Mouse (Mus musculus) hindbrain, embryonic 10.5 days (tissue): Measurements from ENCODE around the gene Ttc39b. TPM values are rescaled to one million over a fixed set of nuclear protein-coding genes. Genes with fewer than 3 reads are reported as not detected.
"Not testable (repeated sequence)": the region's sequence is repeated elsewhere in the genome, so short reads cannot be mapped to it uniquely, and the experiment has no call there.

Experiments
- DNase-seq: peaks from one replicate; pipeline ENCODE4 v3.0.0-alpha.2; 2017; ENCODE audit warnings: low spot score
- H3K27ac ChIP-seq: fragments of 300-500 bp; sonication (generic); 2 replicates; pipeline ENCODE4 v1.5.1; 2016; ENCODE audit warnings: mild to moderate bottlenecking, moderate library complexity
- H3K27me3 ChIP-seq: fragments of 300-500 bp; sonication (generic); 2 replicates; pipeline ENCODE4 v1.6.1; 2016; ENCODE audit warnings: mild to moderate bottlenecking; ENCODE audit not compliant: poor library complexity, insufficient read depth, severe bottlenecking
- H3K36me3 ChIP-seq: fragments of 300-500 bp; sonication (generic); 2 replicates; pipeline ENCODE4 v1.6.1; 2016; ENCODE audit warnings: mild to moderate bottlenecking, moderate library complexity
- H3K4me1 ChIP-seq: fragments of 300-500 bp; sonication (generic); replicated peaks from 2 replicates; pipeline ENCODE4 v1.6.1; 2016; ENCODE audit warnings: mild to moderate bottlenecking
- H3K4me3 ChIP-seq: fragments of 300-500 bp; sonication (generic); 2 replicates; pipeline ENCODE4 v1.5.1; 2016; ENCODE audit warnings: mild to moderate bottlenecking, moderate library complexity
- H3K9me3 ChIP-seq: fragments of 300-500 bp; sonication (generic); 2 replicates; pipeline ENCODE4 v1.6.1; 2016; ENCODE audit warnings: mild to moderate bottlenecking, moderate library complexity
- WGBS: fragments of 180-500 bp; shearing (Covaris S2); methylation state at CpG from one replicate; pipeline ENCODE4 v1.1.7; 2016; 5-methylcytosine and 5-hydroxymethylcytosine counted together
- polyA plus RNA-seq: library from polyadenylated mRNA; unstranded; fragments of >200 nt; fragmentation: Nextera tagmentation; extraction: Ambion mirVana; gene quantifications from 2 replicates; pipeline ENCODE4 v1.2.1, GENCODE M21; 2016

The Ttc39b gene
- polyA plus RNA-seq, 1 experiment from 2014 or later: 2.5 TPM

DNA sequence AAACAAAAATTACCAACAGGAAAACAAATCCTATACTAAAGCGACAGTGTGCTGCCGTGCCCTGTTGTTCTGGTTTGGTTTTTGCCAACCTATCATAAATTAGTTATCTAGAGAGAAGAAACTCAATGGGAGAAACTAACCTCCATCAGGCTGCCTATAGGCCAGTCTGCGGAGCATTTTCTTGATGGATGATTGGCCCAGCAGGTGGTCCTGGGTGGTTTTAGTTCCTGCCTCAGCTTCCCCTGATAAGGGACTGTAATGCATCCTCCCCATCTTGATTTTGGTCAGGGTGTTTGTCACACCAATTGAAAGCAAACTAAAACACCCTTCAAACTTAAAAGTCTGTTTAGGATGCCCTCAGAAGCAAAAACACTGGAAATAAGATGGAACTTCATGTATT, 65.8 kb downstream of the Ttc39b start:
- Histone ChIP-seq H3K9me3 (no peaks in the 10 kb centered on the region), H3K4me3 (no peak overlapping the region), H3K4me1 (peaks cover 10% of the 10 kb centered on the region), H3K27ac (no peak overlapping the region), H3K27me3 (peaks cover 5% of the 10 kb centered on the region; the same call in 1 of the 2 replicates), H3K36me3 (no peaks in the 10 kb centered on the region)
- no peak for DNase-seq
- 83% methylated on average over 3 of the region's 3 CpGs for WGBS

DNA sequence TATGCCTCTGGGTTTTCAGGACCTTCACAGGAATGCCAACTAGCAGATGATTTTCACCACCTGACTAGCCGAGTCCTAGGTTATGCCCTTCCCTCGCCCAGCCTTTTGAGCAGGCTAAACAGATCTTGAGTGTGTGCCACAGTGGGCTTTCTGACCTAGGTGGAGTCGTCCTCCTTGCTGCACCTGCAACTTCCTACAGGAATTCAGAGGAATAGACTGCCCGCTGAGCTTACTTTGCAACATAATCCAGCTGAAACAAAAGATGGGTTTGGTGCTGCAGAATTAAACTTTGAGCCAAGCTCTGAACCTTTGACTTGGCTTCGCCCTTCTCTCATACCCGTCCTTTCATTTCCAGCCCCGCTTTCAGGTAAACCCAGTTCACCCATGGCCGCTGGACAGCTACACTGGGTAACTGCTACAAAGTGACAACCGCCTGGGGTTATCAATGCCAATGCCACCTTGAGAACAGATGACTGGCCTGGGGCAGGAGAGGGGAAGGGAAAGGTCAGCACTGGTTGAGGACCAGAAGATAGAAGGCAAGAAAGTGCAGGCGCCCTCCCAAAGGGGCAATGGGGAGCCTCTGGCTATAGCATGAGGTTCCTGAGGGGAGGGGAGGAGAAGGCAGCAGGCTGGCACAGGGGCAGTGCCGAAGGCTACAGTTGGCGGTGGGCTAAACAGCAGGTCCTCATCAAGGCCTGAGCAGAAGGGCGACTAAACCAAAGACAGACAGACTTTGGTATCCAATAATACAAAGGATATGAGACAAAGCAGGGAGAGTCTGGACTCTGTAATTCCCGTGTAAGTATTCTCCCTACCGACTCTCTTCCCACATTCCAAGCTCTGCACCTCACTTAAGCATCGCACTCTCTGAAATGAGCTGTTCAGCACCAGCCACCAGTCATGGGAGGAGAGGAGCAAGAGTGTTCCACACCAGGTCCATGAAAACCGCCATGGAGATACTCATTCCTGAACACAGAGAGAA, 66.5 kb downstream of the Ttc39b start:
- DNase-seq: no peak
- H3K9me3 ChIP-seq: no peaks in the 10 kb centered on the region
- WGBS: 50% methylated on average over 17 of the region's 17 CpGs
- peaks cover 3% of the 10 kb centered on the region for H3K4me1 ChIP-seq
- H3K4me3 ChIP-seq: no peak overlapping the region
- no peaks in the 10 kb centered on the region for H3K36me3 ChIP-seq
- no peak overlapping the region for H3K27ac ChIP-seq
- peaks cover 5% of the 10 kb centered on the region; the same call in 1 of the 2 replicates for H3K27me3 ChIP-seq

DNA sequence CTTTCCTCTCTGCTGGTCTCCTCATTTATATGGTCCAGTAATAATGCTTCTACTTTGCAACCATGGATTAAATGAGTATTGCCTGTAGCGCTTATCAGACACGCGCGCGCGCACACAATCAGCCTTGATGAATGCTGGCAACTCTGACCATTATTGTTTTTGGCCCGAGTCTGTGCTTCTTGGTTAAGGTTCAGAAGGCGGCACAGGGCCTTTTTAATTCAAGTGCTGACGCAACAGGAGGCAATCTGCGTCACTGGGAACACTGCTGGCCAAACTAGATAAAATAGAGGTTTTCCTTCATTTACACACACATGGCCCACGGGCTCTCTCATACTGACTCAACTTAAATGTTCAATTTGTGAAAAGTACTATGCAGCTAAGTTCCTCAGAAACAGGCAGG, 67.3 kb downstream of the Ttc39b start:
- no peaks in the 10 kb centered on the region for H3K4me1 ChIP-seq
- WGBS: 83% methylated on average over 11 of the region's 11 CpGs
- H3K36me3 ChIP-seq: no peaks in the 10 kb centered on the region

DNA sequence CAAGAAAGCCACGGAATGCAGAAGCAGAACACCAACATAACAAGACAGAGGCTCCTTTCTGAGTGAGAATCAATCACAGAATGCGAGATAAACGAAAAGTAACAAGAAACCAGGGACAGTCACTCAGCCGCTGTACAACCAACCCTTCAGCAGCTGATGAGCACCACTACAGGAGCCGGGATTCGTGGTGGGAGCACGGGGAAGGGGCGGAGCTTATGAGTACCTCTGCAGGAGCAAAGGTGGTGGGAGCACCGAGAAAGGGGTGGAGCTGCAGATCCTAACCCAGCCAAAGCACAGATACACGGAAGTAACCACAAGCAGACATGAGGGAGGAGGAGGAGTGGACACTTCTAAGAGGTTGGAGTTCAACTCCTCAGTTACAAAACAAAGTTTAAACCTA, 69.1 kb downstream of the Ttc39b start:
- no peaks in the 10 kb centered on the region for H3K9me3 ChIP-seq
- no peak overlapping the region for H3K4me3 ChIP-seq
- no peaks in the 10 kb centered on the region for H3K36me3 ChIP-seq
- H3K4me1 ChIP-seq: no peaks in the 10 kb centered on the region
- H3K27me3 ChIP-seq: peaks cover 5% of the 10 kb centered on the region; the same call in 1 of the 2 replicates
- WGBS: 92% methylated on average over 10 of the region's 10 CpGs
- H3K27ac ChIP-seq: no peak overlapping the region
- DNase-seq: no peak

More for the DNA sequence above, 67.3 kb downstream of the Ttc39b start:
- no peak for DNase-seq
- Histone ChIP-seq H3K9me3 (no peaks in the 10 kb centered on the region), H3K27me3 (peaks cover 5% of the 10 kb centered on the region; the same call in 1 of the 2 replicates), H3K27ac (no peak overlapping the region), H3K4me3 (no peak overlapping the region)

DNA sequence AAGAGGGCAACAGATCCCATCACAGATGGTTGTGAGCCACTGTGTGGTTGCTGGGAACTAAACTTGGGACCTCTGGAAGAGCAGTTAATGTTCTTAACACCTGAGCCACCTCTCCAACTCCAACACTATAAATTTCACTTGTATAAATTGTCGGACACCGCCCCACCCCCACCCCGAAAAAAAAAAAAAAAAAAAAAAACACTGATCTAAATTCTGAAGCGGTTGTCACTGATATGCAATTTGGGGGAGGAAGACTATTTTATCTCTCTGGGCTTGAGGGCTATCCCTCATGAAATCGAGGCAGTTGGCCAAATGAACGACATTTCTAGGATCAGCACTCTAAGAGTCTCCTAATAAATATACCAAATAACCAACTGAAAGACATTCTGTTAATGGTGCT, 70.4 kb downstream of the Ttc39b start:
- no peak overlapping the region for H3K4me3 ChIP-seq
- DNase-seq: no peak
- H3K27me3 ChIP-seq: peaks cover 5% of the 10 kb centered on the region; the same call in 1 of the 2 replicates
- no peak overlapping the region for H3K27ac ChIP-seq
- WGBS: 95% methylated on average over 6 of the region's 6 CpGs
- no peaks in the 10 kb centered on the region for H3K9me3 ChIP-seq
- no peaks in the 10 kb centered on the region for H3K4me1 ChIP-seq
- H3K36me3 ChIP-seq: no peaks in the 10 kb centered on the region

DNA sequence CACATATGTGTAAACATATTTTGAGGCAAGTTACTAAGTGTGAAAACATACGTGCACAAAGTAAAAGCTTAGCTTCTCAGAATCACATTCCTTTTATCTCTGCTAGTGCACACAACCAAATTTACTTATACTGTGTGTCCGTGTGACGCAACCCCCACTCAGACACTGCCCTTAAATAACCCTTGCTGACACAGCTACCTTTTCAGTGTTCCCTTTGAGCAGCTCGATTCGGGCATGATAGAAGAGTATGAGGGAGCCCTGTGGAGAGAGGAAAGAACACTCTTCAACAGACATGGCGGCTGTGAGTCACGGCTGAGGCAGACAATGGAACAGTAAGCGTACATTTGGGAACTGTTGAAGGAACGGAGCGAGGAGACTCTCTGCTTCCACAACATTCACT, 80.3 kb downstream of the Ttc39b start:
- H3K4me3 ChIP-seq: no peak overlapping the region
- no peaks in the 10 kb centered on the region for H3K4me1 ChIP-seq
- H3K27ac ChIP-seq: no peak overlapping the region
- no peaks in the 10 kb centered on the region for H3K36me3 ChIP-seq
- H3K9me3 ChIP-seq: no peaks in the 10 kb centered on the region
- no peak for DNase-seq
- WGBS: 85% methylated on average over 10 of the region's 10 CpGs
- H3K27me3 ChIP-seq: no peaks in the 10 kb centered on the region

DNA sequence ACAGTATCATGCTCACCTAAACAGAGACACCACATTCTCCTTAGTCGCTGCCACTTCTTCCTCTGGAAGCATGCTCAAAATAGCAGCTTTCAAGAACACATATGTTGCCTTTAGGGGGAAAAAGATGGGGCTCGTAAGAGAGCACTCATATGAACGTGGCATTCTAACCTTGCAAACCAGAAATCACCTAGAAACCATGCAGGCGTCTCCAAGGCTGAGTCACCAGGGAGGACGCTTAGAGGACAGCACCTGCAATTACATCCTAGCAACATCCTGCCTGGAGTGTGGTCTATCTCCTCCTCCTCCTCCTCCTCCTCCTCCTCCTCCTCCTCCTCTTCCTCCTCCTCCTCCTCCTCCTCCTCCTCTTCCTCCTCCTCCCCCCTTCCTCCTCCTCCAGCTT, 82.4 kb downstream of the Ttc39b start:
- H3K4me3 ChIP-seq: no peak overlapping the region
- no peaks in the 10 kb centered on the region for H3K27me3 ChIP-seq
- no peaks in the 10 kb centered on the region for H3K9me3 ChIP-seq
- WGBS: 74% methylated on average over 5 of the region's 5 CpGs
- no peaks in the 10 kb centered on the region for H3K4me1 ChIP-seq
- no peak for DNase-seq
- H3K36me3 ChIP-seq: peaks cover 4% of the 10 kb centered on the region; the same call in 1 of the 2 replicates
- no peak overlapping the region for H3K27ac ChIP-seq

DNA sequence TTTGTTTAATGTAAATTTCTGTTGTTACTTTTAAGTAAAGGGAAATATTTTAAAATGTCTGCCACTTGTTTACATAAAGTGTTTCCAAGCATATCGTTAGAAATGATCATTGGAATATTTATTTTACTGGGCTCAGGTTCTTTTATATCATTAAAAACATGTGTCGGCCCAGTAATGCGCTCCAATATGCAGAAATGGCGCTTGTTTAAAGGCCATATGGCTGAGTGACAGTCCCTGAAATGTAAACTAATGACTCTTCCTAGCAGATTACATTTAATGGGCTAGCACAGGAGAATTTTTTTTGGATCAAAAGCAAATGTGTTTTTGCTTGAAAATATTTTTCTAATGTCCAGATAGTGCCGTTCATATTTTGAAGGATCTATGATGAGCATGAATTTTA, 86.4 kb downstream of the Ttc39b start:
- Histone ChIP-seq H3K36me3 (peaks cover 4% of the 10 kb centered on the region; the same call in 1 of the 2 replicates), H3K4me1 (peaks cover 9% of the 10 kb centered on the region), H3K4me3 (no peak overlapping the region), H3K9me3 (no peaks in the 10 kb centered on the region), H3K27me3 (no peaks in the 10 kb centered on the region), H3K27ac (no peak overlapping the region)
- WGBS: 90% methylated on average over 5 of the region's 5 CpGs
- no peak for DNase-seq

DNA sequence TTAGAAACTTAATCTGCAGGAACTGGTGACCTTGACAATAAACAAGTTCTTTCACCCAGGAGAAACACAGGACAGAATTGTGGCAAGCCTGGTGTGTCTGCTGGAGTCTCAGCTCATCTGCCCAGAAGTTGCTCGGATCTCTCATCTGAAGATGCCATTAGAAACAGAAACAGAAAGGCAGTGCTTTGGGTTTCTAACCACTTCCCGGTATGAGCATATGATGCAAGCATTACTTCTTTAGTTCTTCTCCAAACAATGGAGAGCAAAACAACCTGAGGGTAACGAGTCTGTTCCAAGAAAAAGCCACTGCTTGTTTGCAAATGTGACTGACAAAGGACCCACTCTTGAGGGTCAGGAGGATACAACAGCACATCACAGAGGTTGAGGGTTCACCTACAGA, 88.8 kb downstream of the Ttc39b start:
- 83% methylated on average over 2 of the region's 3 CpGs for WGBS
- DNase-seq, H3K9me3 ChIP-seq, H3K4me1 ChIP-seq, H3K4me3 ChIP-seq, H3K27me3 ChIP-seq, H3K27ac ChIP-seq, H3K36me3 ChIP-seq: not testable (repeated sequence)

DNA sequence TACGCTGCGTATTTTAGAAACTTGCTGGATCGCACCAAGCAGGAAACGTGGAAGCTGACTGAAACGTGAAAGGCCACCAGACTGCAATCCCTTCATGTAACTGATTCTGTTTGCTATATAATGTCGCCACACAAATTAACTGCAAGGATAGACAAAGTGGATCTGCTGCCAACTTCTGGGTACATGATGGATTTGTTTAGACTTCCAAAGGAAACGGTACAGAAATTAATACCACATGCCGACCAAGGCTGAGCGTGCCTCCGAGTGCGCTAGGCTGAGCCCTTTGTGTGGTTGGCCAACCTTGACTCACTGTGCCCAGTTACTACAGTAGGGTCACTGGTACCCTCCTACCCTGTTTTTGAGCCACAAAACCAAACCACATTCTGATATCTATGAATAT, 89.3 kb downstream of the Ttc39b start:
- Histone ChIP-seq H3K4me3 (no peak overlapping the region), H3K27ac (no peak overlapping the region), H3K27me3 (no peaks in the 10 kb centered on the region), H3K9me3 (no peaks in the 10 kb centered on the region), H3K36me3 (peaks cover 4% of the 10 kb centered on the region; the same call in 1 of the 2 replicates), H3K4me1 (peaks cover 9% of the 10 kb centered on the region)
- no peak for DNase-seq
- 83% methylated on average over 11 of the region's 11 CpGs for WGBS

DNA sequence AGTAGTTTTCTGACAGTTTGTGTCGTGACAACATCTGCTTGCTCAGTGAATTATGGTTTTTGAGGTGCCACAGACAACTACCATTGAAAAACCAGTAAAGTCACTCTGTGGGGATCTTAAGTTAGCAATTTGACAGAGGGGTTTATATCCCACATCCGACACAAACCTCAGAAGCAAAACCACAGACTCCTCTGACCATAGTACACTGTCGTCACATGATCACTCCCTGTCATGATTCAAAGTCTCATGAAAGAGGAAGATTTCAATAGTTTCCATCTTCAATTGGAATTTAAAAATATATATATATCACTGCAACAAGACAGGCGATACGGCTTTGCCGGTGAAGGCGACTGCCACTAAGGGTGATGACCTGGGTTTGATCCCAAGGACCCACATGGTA, 89.9 kb downstream of the Ttc39b start:
- no peak for DNase-seq
- H3K9me3 ChIP-seq: no peaks in the 10 kb centered on the region
- H3K27me3 ChIP-seq: no peaks in the 10 kb centered on the region
- H3K4me3 ChIP-seq: no peak overlapping the region
- peaks cover 4% of the 10 kb centered on the region; the same call in 1 of the 2 replicates for H3K36me3 ChIP-seq
- H3K4me1 ChIP-seq: peaks cover 10% of the 10 kb centered on the region
- 92% methylated on average over 7 of the region's 7 CpGs for WGBS
- no peak overlapping the region for H3K27ac ChIP-seq

DNA sequence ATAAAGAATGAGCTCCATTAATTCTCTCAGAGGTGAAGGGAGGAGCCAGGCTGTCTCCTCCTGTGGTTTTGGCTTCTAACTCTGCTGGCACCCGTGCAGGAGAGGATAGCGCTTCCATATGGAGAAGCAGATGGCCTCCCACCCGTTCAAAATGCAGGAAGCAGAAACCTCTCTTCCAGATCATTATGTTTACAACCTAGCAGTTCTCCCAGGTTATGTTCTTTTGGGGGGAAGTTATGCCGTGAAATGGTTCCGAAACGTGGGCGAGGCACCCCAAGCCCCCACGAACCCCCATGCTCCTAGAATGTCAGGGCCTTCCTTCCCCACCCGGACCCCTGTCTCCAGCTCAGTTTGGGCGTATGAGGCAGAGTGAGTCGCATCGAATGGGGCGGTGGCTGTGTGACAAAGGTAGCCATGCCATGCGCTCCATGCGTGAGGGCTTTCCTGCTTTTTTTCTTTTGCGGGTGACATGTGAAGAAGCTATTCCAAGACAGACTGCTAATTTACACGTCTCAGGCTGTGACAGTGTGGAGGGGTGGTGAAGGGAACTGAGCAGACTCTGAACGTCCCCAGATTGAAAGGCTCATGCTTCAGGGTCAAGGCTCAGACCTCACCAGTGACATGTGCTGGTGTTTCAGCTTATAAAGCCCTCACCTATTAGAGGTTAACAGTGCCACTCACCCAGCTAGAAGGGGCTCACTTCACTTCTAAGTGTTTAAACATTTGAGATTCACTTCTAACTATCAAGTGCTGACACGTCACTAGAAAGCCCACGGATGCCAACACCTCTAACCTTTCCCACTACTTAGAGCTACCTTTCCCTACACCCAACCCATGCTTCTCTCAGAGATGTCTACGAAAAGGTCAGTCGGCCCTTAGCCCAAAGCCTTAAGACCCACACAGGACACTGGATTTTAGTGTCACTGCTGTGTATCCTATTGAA, 90.6 kb downstream of the Ttc39b start:
- 86% methylated on average over 22 of the region's 22 CpGs for WGBS
- no peak for DNase-seq

More for the DNA sequence above, 90.6 kb downstream of the Ttc39b start:
- H3K27ac ChIP-seq: peak overlapping the region; percentile 24; the same call in 1 of the 2 replicates
- H3K36me3 ChIP-seq: peaks cover 4% of the 10 kb centered on the region; the same call in 1 of the 2 replicates
- H3K4me1 ChIP-seq: peaks cover 14% of the 10 kb centered on the region
- no peak overlapping the region for H3K4me3 ChIP-seq
- H3K9me3 ChIP-seq: no peaks in the 10 kb centered on the region
- H3K27me3 ChIP-seq: no peaks in the 10 kb centered on the region
